Mouse (Mus musculus): ENCODE results near the gene Btbd9. TPM values are rescaled to one million over a fixed set of nuclear protein-coding genes. Genes with fewer than 3 reads are reported as not detected.
A peak's percentile ranks its signal among the peaks of the same experiment; 100 is the strongest.

Btbd9 gene
- total and polyA plus RNA-seq, 3 experiments = 24.7 to 33.8 TPM; not detected in 1

DNA sequence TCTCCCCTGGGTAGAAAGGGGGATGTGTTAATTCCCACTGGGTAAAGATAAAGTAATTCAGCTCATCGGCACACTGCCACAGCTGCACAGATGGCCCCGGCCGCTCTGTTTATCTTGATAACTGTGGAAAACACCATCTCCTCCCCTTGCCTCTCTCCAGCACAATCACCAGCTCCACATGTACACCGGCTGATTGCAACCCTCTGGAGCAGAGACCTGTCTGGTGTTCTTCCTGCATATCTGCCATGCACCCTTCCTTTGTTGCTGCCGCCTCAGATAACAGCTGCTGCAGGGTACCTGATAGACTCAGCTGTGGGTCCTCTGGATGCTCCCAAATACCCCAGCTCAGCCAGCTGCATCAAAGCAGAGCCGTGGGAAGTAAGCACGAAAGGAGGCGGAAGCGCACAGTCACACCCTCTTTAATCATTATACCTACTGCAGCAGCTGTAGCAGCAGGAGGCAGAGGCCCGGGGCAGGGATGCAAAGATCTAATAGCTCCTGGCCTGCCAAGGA, 229.1 kb downstream of the Btbd9 start (continued):
- TF ChIP-seq SIN3A (IDR thresholded peaks at IDR 0.05; ENCODE audit: low read length) = peak; percentile 96
- TF ChIP-seq JUND (IDR thresholded peaks at IDR 0.05; ENCODE audit: low read depth, low read length) = no peak
- TF ChIP-seq POLR2AphosphoS2 (IDR thresholded peaks at IDR 0.05; ENCODE audit: low read length) = no peak; the same call in 1 of the 2 replicates

DNA sequence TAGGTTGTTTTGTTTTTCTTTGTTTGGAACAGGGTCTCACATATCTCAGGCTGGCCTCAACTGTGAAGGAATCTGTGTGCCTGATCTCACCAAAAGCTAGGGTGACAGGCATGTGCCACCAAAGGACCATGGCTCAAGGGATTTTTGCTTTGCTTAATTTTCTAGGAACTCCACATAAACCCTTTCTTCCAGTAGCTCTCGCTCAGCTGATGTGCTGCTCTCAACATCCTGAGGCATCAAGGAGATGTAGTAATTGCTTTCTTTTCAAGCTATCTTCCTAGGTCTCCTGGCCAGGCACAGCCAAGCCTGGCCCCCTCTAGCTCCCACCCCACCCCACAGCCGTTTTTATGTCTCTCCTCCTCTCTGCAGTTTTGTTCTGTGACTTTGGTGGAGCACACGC, 231.3 kb downstream of the Btbd9 start:
- Histone ChIP-seq H3K79me2 (ENCODE audit: control insufficient read depth, insufficient read depth, low read length, poor library complexity) (no peaks in the 10 kb centered on the region), H3K9me3 (replicated peaks; ENCODE audit: insufficient read depth, low read length) (no peaks in the 10 kb centered on the region), H3K4me3 (ENCODE audit: control insufficient read depth in 1 of 2, insufficient read depth in 1 of 2, low read depth in 2 of 2, low read length in 2 of 2) (no peak overlapping the region), H3K9ac (ENCODE audit: control insufficient read depth, low read depth, low read length, poor library complexity, severe bottlenecking) (no peak overlapping the region), H3K27me3 (ENCODE audit: control insufficient read depth in 1 of 2, insufficient read depth in 2 of 2, low read length in 2 of 2) (no peaks in the 10 kb centered on the region), H3K36me3 (ENCODE audit: control insufficient read depth in 1 of 2, insufficient read depth in 2 of 2, low read length in 2 of 2) (peaks cover 0 to 31% of the 10 kb centered on the region in 2 experiments; a peak in 2 of 4 replicates), H3K4me1 (ENCODE audit: control insufficient read depth in 1 of 2, insufficient read depth in 2 of 2, low read length in 2 of 2) (peaks cover 6 to 25% of the 10 kb centered on the region in 2 experiments; a peak in 3 of 4 replicates), H3K27ac (ENCODE audit: control insufficient read depth, low read depth, low read length) (no peak overlapping the region)
- TF ChIP-seq NRF1 (IDR thresholded peaks at IDR 0.05; ENCODE audit: insufficient read depth, low read depth, low read length, poor library complexity, severe bottlenecking) = no peak
- TF ChIP-seq GABPA (IDR thresholded peaks at IDR 0.05; ENCODE audit: low read depth, low read length) = no peak
- no peak for TF ChIP-seq RCOR1 (IDR thresholded peaks at IDR 0.05; ENCODE audit: low read depth, low read length)
- TF ChIP-seq TCF12 (IDR thresholded peaks at IDR 0.05; ENCODE audit: low read depth, low read length) = no peak
- DNase-seq (ENCODE audit: low read depth, low spot score) = no peak

DNA sequence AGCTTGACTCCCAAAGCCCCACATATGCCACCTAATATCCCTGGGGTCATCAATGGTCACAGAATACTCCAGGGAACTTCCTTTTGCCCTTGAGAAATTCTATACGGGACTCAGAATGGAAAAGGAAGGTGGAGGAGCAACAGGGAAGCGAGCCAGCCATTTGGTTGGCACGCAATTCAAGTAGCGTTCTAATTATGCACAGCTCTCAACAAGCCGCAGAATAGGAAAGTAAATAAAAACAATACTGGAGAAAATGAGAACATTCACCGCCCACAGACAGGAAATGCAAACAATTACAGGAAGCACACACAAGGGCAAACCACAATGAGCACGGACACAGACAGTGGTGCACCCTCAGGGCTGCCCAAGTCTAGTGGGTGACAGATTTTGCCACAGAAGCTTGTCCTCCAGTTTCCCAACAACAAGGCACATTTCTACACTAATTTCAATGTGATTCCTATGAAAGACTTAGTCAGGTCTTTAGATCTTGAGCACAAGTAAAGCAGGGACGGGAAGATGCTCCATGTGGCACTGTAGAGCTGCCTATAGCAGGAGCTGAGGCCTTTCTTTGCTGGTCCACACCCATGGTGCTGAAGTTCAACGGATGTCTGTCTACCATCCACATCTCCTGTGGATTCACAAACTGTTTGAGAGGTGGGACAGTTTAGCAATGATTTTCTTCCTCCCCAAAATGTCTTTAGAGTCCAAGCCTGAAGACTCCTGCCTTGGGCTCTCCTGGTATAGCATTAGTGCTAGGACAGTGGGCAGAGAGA, 232.4 kb downstream of the Btbd9 start:
- no peaks in the 10 kb centered on the region for H3K27me3 ChIP-seq (ENCODE audit: control insufficient read depth in 1 of 2, insufficient read depth in 2 of 2, low read length in 2 of 2)
- H3K9me3 ChIP-seq (replicated peaks; ENCODE audit: insufficient read depth, low read length) = no peaks in the 10 kb centered on the region
- H3K4me1 ChIP-seq (ENCODE audit: control insufficient read depth in 1 of 2, insufficient read depth in 2 of 2, low read length in 2 of 2) = peaks cover 6 to 19% of the 10 kb centered on the region in 2 experiments; a peak in 3 of 4 replicates
- H3K9ac ChIP-seq (ENCODE audit: control insufficient read depth, low read depth, low read length, poor library complexity, severe bottlenecking) = no peak overlapping the region
- peaks cover 0 to 25% of the 10 kb centered on the region in 2 experiments; a peak in 2 of 4 replicates for H3K36me3 ChIP-seq (ENCODE audit: control insufficient read depth in 1 of 2, insufficient read depth in 2 of 2, low read length in 2 of 2)
- DNase-seq (ENCODE audit: low read depth, low spot score) = peak; percentile 30
- no peak overlapping the region for H3K4me3 ChIP-seq (ENCODE audit: control insufficient read depth in 1 of 2, insufficient read depth in 1 of 2, low read depth in 2 of 2, low read length in 2 of 2)
- H3K79me2 ChIP-seq (ENCODE audit: control insufficient read depth, insufficient read depth, low read length, poor library complexity) = no peaks in the 10 kb centered on the region
- H3K27ac ChIP-seq (ENCODE audit: control insufficient read depth, low read depth, low read length) = no peak overlapping the region
- TF ChIP-seq SIN3A (IDR thresholded peaks at IDR 0.05; ENCODE audit: low read length) (no peak), MAX (IDR thresholded peaks at IDR 0.05; ENCODE audit: low read length) (peak; percentile 27; the same call in 1 of the 2 replicates), MXI1 (IDR thresholded peaks at IDR 0.05; ENCODE audit: low read depth, low read length) (peak; percentile 43; the same call in 1 of the 2 replicates)

DNA sequence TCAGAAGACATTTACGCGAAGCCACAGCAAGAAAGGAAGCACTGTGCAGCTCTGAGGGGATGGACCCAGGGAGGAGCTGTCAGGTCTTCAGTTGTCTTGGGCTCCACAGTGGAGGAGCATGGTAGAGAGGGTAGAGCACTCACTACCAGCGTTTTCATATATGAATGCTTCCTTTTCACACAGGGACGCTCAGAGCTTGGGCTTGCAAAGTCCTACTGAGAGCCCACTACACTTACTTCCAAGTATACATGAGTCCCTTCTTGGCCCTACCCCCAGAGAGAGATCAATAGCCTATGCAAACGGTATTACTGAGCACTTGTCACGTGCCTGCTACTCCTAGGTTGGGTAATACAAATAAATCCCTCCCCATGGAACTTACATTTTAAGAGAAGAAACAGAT, 234.7 kb downstream of the Btbd9 start:
- H3K4me1 ChIP-seq (ENCODE audit: control insufficient read depth in 1 of 2, insufficient read depth in 2 of 2, low read length in 2 of 2) = peaks cover 2 to 6% of the 10 kb centered on the region in 2 experiments; a peak in 3 of 4 replicates
- H3K9me3 ChIP-seq (replicated peaks; ENCODE audit: insufficient read depth, low read length) = no peaks in the 10 kb centered on the region
- H3K79me2 ChIP-seq (ENCODE audit: control insufficient read depth, insufficient read depth, low read length, poor library complexity) = no peaks in the 10 kb centered on the region
- no peaks in the 10 kb centered on the region for H3K27me3 ChIP-seq (ENCODE audit: control insufficient read depth in 1 of 2, insufficient read depth in 2 of 2, low read length in 2 of 2)
- H3K9ac ChIP-seq (ENCODE audit: control insufficient read depth, low read depth, low read length, poor library complexity, severe bottlenecking) = no peak overlapping the region
- no peak for DNase-seq (ENCODE audit: low read depth, low spot score)
- no peak overlapping the region for H3K27ac ChIP-seq (ENCODE audit: control insufficient read depth, low read depth, low read length)
- peaks cover 0 to 9% of the 10 kb centered on the region in 2 experiments; a peak in 2 of 4 replicates for H3K36me3 ChIP-seq (ENCODE audit: control insufficient read depth in 1 of 2, insufficient read depth in 2 of 2, low read length in 2 of 2)
- no peak overlapping the region for H3K4me3 ChIP-seq (ENCODE audit: control insufficient read depth in 1 of 2, insufficient read depth in 1 of 2, low read depth in 2 of 2, low read length in 2 of 2)
- no peak for TF ChIP-seq HCFC1 (IDR thresholded peaks at IDR 0.05; ENCODE audit: low read depth, low read length)
- no peak for TF ChIP-seq KAT2A (conservative IDR thresholded peaks at IDR 0.05; ENCODE audit: low read depth, low read length)
- no peak for TF ChIP-seq EP300 (IDR thresholded peaks at IDR 0.05; ENCODE audit: low read depth in 1 of 2, low read length in 2 of 2)
- no peak for TF ChIP-seq NRF1 (IDR thresholded peaks at IDR 0.05; ENCODE audit: insufficient read depth, low read depth, low read length, poor library complexity, severe bottlenecking)
- no peak for TF ChIP-seq MYC (IDR thresholded peaks at IDR 0.05; ENCODE audit: low read depth, low read length)
- no peak for TF ChIP-seq ZMIZ1 (IDR thresholded peaks at IDR 0.05; ENCODE audit: low read depth, low read length)
- no peak for TF ChIP-seq ELF1 (IDR thresholded peaks at IDR 0.05; ENCODE audit: low read depth, low read length)
- TF ChIP-seq JUND (IDR thresholded peaks at IDR 0.05; ENCODE audit: low read depth, low read length) = no peak
- no peak for TF ChIP-seq MEF2A (IDR thresholded peaks at IDR 0.05; ENCODE audit: extremely low read depth, insufficient replicate concordance, low read depth, low read length, poor library complexity, severe bottlenecking)
- no peak for TF ChIP-seq CHD1 (IDR thresholded peaks at IDR 0.05; ENCODE audit: low read depth, low read length)
- no peak for TF ChIP-seq MAX (IDR thresholded peaks at IDR 0.05; ENCODE audit: low read length)
- no peak for TF ChIP-seq CTCF (IDR thresholded peaks at IDR 0.05 in 2 of 3, conservative IDR thresholded peaks at IDR 0.05 in 1 of 3; ENCODE audit: control insufficient read depth in 1 of 3, insufficient read depth in 1 of 3, low read depth in 2 of 3, low read length in 3 of 3, poor library complexity in 1 of 3, severe bottlenecking in 1 of 3)
- TF ChIP-seq NELFE (IDR thresholded peaks at IDR 0.05; ENCODE audit: low read depth, low read length) = no peak
- no peak for TF ChIP-seq TCF12 (IDR thresholded peaks at IDR 0.05; ENCODE audit: low read depth, low read length)
- TF ChIP-seq MAZ (IDR thresholded peaks at IDR 0.05; ENCODE audit: low read depth, low read length) = no peak
- TF ChIP-seq CHD2 (IDR thresholded peaks at IDR 0.05; ENCODE audit: low read length) = no peak
- no peak for TF ChIP-seq SIN3A (IDR thresholded peaks at IDR 0.05; ENCODE audit: low read length)

Data from MEL (cell line).